Mouse (Mus musculus): Measurements from ENCODE around the gene Gabpb2.

- TF ChIP-seq CTCF (IDR thresholded peaks at IDR 0.05) (no peak), EP300 (IDR thresholded peaks at IDR 0.05) (no peak)
Observed at GRCm38 (mm10) chr3:95218466-95219137, 886 bp upstream of the Gabpb2 start.

All from lung, postnatal 0 days (tissue).